Mouse (Mus musculus) forebrain, embryonic 12.5 days (tissue): ENCODE measurements around the gene Slc24a4. TPM values are rescaled to one million over a fixed set of nuclear protein-coding genes. Genes with fewer than 3 reads are reported as not detected.

Source experiments
- ATAC-seq: fragments of 200-750 bp; cut with Nextera tagmentation; 2 replicates; pipeline ENCODE4 v1.8.0; 2017; ENCODE audit warnings: moderate TSS enrichment; ENCODE audit not compliant: low FRiP score
- H3K27ac ChIP-seq: fragments of 300-500 bp; sonication (generic); 2 replicates; pipeline ENCODE4 v1.5.1; 2016; ENCODE audit warnings: mild to moderate bottlenecking
- H3K27me3 ChIP-seq: fragments of 300-500 bp; sonication (generic); 2 replicates; pipeline ENCODE4 v1.6.1; 2016; ENCODE audit warnings: mild to moderate bottlenecking
- H3K36me3 ChIP-seq: fragments of 300-500 bp; sonication (generic); replicated peaks from 2 replicates; pipeline ENCODE4 v1.6.1; 2016; ENCODE audit warnings: mild to moderate bottlenecking
- H3K4me1 ChIP-seq: fragments of 300-500 bp; sonication (generic); 2 replicates; pipeline ENCODE4 v1.6.1; 2016
- H3K4me2 ChIP-seq: fragments of 300-500 bp; sonication (generic); 2 replicates; pipeline ENCODE4 v1.6.1; 2016; ENCODE audit warnings: mild to moderate bottlenecking, moderate library complexity
- H3K4me3 ChIP-seq: fragments of 300-500 bp; sonication (generic); replicated peaks from 2 replicates; pipeline ENCODE4 v1.5.1; 2016; ENCODE audit warnings: mild to moderate bottlenecking
- H3K9ac ChIP-seq: fragments of 300-500 bp; sonication (generic); 2 replicates; pipeline ENCODE4 v1.6.1; 2016; ENCODE audit warnings: mild to moderate bottlenecking
- H3K9me3 ChIP-seq: fragments of 300-500 bp; sonication (generic); 2 replicates; pipeline ENCODE4 v1.6.1; 2016
- WGBS: fragments of 180-500 bp; shearing (Covaris S2); methylation state at CpG from one replicate; pipeline ENCODE4 v1.1.7; 2016; 5-methylcytosine and 5-hydroxymethylcytosine counted together
- polyA plus RNA-seq: library from polyadenylated mRNA; unstranded; fragments of >200 nt; fragmentation: Nextera tagmentation; extraction: Ambion mirVana; gene quantifications from 2 replicates; pipeline ENCODE4 v1.2.1, GENCODE M21; 2016

The Slc24a4 gene
- polyA plus RNA-seq, result 0.31 and 0.40 TPM in 2 replicates

DNA sequence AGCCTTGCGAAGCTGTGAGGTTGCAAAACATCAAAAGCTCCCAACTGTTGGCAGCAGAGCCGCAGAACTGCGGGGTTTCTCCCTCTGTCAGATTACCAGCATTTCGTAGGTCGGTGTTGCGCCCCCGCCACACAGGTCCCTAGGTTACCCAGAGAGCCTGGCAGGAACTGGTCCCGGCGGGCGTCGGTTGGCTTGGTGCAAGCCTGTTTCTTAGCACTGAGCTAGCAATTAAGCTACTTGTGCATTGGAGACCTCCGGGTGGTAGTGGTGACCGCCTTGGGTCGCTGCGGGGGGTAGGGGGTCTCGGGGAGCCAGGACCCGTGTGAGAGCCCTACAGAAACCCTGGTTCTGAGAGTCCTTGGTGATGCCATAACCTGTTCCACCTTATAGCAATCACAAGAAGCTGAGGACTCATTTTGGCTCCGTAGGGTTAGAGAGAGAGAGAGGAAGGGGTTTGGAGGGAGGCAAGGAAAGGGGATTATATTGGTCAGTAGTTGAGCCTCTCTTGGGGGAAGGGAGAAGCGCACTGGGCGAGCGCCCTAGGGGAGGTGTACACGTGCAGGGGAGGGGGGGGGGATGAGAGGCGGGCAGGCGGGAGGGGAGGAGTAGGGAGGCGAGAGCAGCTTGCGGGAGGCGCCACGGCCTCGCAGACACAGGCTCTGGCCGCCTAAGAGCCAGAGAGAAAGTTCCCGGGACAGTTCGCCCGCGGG lies at the start of gene Slc24a4:
Gene Slc24a4 (plus strand): TSS at position 653 of the 710 bp plus-strand sequence.
- peaks cover 68% of the 10 kb centered on the region for H3K27me3 ChIP-seq
- H3K4me2 ChIP-seq, result peak within 1 kb of the TSS; percentile 98
- under 1% methylated on average over 30 of the region's 34 CpGs for WGBS
- H3K4me1 ChIP-seq, result peaks cover 22% of the 10 kb centered on the region
- peak within 1 kb of the TSS; percentile 54 for H3K4me3 ChIP-seq
- ATAC-seq, result peak; percentile 45
- no peak within 1 kb of the TSS for H3K27ac ChIP-seq
- no peaks in the 10 kb centered on the region for H3K9me3 ChIP-seq
- H3K36me3 ChIP-seq, result no peaks in the 10 kb centered on the region
- peak within 1 kb of the TSS; percentile 51 for H3K9ac ChIP-seq

DNA sequence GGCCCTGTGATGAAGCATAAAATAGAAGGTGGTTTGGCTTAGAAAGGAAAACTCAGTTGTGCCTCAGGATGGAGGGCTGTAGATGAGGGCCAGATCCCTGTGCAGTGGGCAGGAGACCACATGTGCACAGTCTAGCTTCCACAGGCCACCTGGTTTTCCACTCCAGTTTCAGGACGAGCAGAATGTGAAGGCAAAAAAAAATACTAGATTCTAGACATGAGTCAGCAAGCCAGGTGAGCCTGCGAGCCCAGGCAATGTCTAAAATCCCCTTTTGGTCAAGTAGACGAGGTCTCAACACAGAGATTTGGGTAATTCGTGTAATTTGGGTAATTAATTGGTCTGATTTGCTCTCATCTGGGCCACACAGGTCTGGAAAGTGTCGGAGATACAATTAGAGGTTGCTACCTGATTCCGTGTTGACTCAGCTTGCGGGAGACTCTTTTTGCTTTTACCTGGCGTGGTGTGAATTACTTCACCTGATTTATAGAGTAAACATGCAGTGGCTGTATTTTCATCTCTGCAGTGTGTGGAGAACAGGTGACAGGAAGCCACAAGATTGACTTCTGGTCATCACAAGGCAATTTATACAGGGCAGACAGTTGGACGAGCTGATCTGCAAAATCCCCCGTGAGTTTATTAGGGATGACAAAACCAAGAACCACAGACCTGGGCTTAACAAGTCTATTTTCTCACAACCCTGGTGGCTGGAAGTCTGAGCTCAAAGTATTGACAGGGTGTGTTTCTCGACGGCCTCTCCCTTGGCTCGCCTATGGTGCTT lies 45.7 kb upstream of the Slc24a4 start:
- no peak overlapping the region for H3K9ac ChIP-seq
- ATAC-seq, result no peak
- H3K36me3 ChIP-seq, result no peaks in the 10 kb centered on the region
- H3K27ac ChIP-seq, result no peak overlapping the region
- 87% methylated on average over 13 of the region's 13 CpGs for WGBS
- H3K27me3 ChIP-seq, result no peaks in the 10 kb centered on the region
- H3K4me1 ChIP-seq, result no peaks in the 10 kb centered on the region
- no peak overlapping the region for H3K4me3 ChIP-seq
- no peak overlapping the region for H3K4me2 ChIP-seq
- H3K9me3 ChIP-seq, result no peaks in the 10 kb centered on the region

DNA sequence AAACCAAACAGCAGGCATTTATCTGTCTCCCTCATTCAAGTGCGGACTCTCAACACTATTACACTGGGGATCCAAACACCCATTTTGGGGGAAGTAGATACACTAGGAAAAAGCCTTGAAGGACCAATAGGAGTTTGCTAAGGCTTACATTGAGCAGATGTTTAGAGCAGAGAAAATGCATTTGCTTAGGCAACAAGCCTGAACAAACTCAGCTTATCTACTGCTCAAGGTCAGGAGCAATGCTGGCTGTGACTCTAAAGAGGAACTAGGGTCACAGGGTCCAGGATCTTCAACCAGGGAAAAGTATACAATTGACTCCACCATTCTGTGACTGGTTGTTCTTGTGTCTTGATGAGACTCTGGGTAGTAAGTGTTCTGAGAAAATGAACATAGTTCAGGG lies 38.0 kb upstream of the Slc24a4 start:
- Histone ChIP-seq H3K4me3 (no peak overlapping the region), H3K9ac (no peak overlapping the region), H3K9me3 (no peaks in the 10 kb centered on the region), H3K4me1 (no peaks in the 10 kb centered on the region), H3K36me3 (no peaks in the 10 kb centered on the region), H3K27me3 (no peaks in the 10 kb centered on the region), H3K4me2 (no peak overlapping the region), H3K27ac (no peak overlapping the region)
- 88% methylated on average over 1 of the region's 1 CpGs for WGBS
- no peak for ATAC-seq

DNA sequence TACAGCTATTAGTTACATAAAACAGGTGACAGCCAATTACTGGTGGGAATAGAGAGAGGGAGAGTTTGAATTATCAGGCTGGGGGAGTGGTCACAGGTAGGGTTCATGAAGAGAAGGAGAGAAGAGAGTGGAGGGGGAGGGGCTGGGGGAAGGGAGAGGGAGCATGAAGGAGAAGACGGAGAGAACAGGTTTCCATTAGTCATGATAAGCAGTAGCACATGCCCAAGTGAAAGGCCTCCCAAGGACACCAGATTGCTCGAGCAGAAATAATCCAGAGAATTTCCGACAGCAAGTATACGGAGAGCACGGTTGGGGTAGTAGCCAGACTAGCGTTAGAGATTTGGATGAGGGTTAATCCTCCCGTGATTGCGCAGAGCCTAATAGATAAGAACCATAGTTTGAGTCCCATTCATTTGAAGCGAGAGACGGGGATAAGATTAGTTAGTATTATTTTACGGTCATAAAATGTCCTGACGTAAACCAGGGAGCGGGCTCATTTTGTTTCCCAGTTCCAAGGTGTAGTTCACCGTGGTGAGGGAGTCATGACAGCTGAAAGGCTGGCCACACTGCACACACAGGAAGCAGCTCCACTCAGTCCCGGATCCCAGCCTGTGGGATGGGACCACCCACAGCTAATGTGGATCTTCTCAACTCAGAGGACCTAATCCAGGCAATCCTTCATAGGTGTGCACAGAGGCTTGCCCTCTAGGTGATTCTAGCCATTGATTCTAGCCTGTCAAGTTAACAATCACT lies 36.0 kb upstream of the Slc24a4 start:
- H3K4me3 ChIP-seq, result no peak overlapping the region
- no peak overlapping the region for H3K9ac ChIP-seq
- H3K36me3 ChIP-seq, result no peaks in the 10 kb centered on the region
- H3K27ac ChIP-seq, result no peak overlapping the region
- no peak overlapping the region for H3K4me2 ChIP-seq
- ATAC-seq, result no peak
- H3K9me3 ChIP-seq, result no peaks in the 10 kb centered on the region
- WGBS, result 82% methylated on average over 15 of the region's 15 CpGs
- no peaks in the 10 kb centered on the region for H3K27me3 ChIP-seq
- H3K4me1 ChIP-seq, result no peaks in the 10 kb centered on the region

- WGBS, result 18% methylated on average over 1 of the region's 1 CpGs
- ATAC-seq, result no peak
- H3K9ac ChIP-seq, result no peak overlapping the region
Observed at GRCm38 (mm10) chr12:102105990-102106389, 22.5 kb upstream of the Slc24a4 start.

GRCm38 (mm10) chr12:102108851-102109250 lies 19.7 kb upstream of the Slc24a4 start:
- no peak overlapping the region for H3K4me3 ChIP-seq
- ATAC-seq, result no peak
- no peaks in the 10 kb centered on the region for H3K9me3 ChIP-seq
- no peak overlapping the region for H3K4me2 ChIP-seq
- no peak overlapping the region for H3K27ac ChIP-seq
- H3K27me3 ChIP-seq, result no peaks in the 10 kb centered on the region; the same call in 1 of the 2 replicates
- H3K36me3 ChIP-seq, result no peaks in the 10 kb centered on the region
- H3K4me1 ChIP-seq, result peaks cover 18% of the 10 kb centered on the region
- H3K9ac ChIP-seq, result no peak overlapping the region

More at GRCm38 (mm10) chr12:102105990-102106389, 22.5 kb upstream of the Slc24a4 start:
- Histone ChIP-seq H3K4me1 (peaks cover 6% of the 10 kb centered on the region), H3K4me3 (no peak overlapping the region), H3K4me2 (no peak overlapping the region), H3K27me3 (no peaks in the 10 kb centered on the region; the same call in 1 of the 2 replicates), H3K27ac (no peak overlapping the region), H3K36me3 (no peaks in the 10 kb centered on the region), H3K9me3 (no peaks in the 10 kb centered on the region)

DNA sequence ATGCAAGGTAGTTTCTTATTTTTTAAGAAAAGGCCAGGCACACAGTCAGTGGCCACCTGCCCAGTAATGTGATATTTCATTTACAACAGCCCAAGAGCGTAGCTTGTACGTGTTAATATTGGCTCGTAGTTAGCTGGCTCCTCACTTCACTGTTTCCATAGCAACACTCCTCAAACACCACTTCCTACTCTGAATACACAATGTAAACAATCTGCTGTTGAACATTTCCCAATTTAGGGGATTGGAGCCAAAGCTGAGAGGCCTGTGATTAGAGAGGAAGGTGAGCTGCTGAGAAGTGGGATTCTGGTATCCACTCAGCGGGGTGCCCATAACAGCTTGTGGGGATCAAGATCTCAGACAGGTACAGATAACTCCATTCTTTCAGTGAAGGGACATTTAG lies 16.0 kb upstream of the Slc24a4 start:
- peaks cover 12% of the 10 kb centered on the region for H3K4me1 ChIP-seq
- H3K36me3 ChIP-seq, result no peaks in the 10 kb centered on the region
- H3K9me3 ChIP-seq, result no peaks in the 10 kb centered on the region
- H3K9ac ChIP-seq, result no peak overlapping the region
- no peak overlapping the region for H3K27ac ChIP-seq
- no peak overlapping the region for H3K4me3 ChIP-seq
- no peak for ATAC-seq
- H3K27me3 ChIP-seq, result no peaks in the 10 kb centered on the region
- no peak overlapping the region for H3K4me2 ChIP-seq
- 43% methylated on average over 4 of the region's 4 CpGs for WGBS

DNA sequence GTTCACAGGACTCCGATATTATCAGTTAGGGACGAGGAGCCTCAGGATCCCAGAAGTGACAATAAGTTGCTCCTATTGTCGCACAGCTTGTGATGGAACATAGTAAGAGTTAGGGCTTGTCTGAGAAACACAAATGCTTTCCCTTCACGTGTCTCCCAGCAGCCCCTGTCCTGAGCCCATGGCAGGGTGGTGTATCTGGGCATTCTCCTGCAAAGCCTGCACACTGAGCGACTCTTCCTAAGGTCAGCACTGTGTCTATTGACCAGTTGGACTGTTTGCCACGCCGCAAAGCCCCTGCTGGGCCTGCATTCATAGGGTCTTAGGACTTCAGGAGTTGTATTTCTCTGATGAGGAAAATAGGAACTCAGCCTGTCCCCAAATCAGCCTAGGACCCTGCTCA lies 15.6 kb upstream of the Slc24a4 start:
- H3K9me3 ChIP-seq, result no peaks in the 10 kb centered on the region
- H3K27me3 ChIP-seq, result no peaks in the 10 kb centered on the region
- H3K4me2 ChIP-seq, result no peak overlapping the region
- H3K27ac ChIP-seq, result no peak overlapping the region
- no peak for ATAC-seq
- no peak overlapping the region for H3K9ac ChIP-seq
- H3K4me1 ChIP-seq, result peaks cover 12% of the 10 kb centered on the region
- 56% methylated on average over 7 of the region's 7 CpGs for WGBS
- no peak overlapping the region for H3K4me3 ChIP-seq
- no peaks in the 10 kb centered on the region for H3K36me3 ChIP-seq

DNA sequence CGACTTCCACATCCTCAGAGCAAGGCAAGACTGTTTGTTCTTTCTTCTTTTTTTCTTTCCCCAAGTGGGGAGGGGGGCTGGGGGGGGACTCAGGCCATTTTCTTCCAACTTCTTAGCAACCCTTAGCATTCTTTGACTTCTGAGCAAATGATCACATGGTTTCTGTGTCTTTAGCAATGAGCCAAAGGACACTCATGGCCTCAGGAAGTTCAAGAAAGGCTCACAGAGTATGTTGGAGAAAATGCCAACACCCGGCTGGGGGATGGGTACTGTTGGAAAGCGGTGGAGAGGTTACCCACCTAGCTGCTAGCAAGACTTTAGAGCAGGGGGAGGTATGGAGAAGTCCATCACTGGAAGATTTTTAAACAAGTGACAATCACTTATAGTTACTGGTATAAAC lies 15.1 kb upstream of the Slc24a4 start:
- Histone ChIP-seq H3K4me2 (no peak overlapping the region), H3K27ac (no peak overlapping the region), H3K4me3 (no peak overlapping the region), H3K9ac (no peak overlapping the region), H3K27me3 (no peaks in the 10 kb centered on the region), H3K4me1 (peaks cover 12% of the 10 kb centered on the region), H3K36me3 (no peaks in the 10 kb centered on the region), H3K9me3 (no peaks in the 10 kb centered on the region)
- WGBS, result 76% methylated on average over 3 of the region's 3 CpGs
- no peak for ATAC-seq

GRCm38 (mm10) chr12:102116580-102116979 lies 12.0 kb upstream of the Slc24a4 start:
- no peaks in the 10 kb centered on the region for H3K27me3 ChIP-seq
- no peak overlapping the region for H3K27ac ChIP-seq
- no peaks in the 10 kb centered on the region for H3K9me3 ChIP-seq
- H3K4me2 ChIP-seq, result no peak overlapping the region
- no peak overlapping the region for H3K9ac ChIP-seq
- no peak overlapping the region for H3K4me3 ChIP-seq
- no peaks in the 10 kb centered on the region for H3K36me3 ChIP-seq
- WGBS, result 77% methylated on average over 3 of the region's 3 CpGs
- no peak for ATAC-seq
- peaks cover 12% of the 10 kb centered on the region for H3K4me1 ChIP-seq

GRCm38 (mm10) chr12:102118014-102118413 lies 10.5 kb upstream of the Slc24a4 start:
- no peak overlapping the region for H3K4me2 ChIP-seq
- H3K4me3 ChIP-seq, result no peak overlapping the region
- WGBS, result 94% methylated on average over 7 of the region's 7 CpGs
- H3K9me3 ChIP-seq, result no peaks in the 10 kb centered on the region
- no peak for ATAC-seq
- H3K4me1 ChIP-seq, result peaks cover 1% of the 10 kb centered on the region
- H3K36me3 ChIP-seq, result no peaks in the 10 kb centered on the region
- H3K9ac ChIP-seq, result no peak overlapping the region
- no peak overlapping the region for H3K27ac ChIP-seq
- no peaks in the 10 kb centered on the region for H3K27me3 ChIP-seq

DNA sequence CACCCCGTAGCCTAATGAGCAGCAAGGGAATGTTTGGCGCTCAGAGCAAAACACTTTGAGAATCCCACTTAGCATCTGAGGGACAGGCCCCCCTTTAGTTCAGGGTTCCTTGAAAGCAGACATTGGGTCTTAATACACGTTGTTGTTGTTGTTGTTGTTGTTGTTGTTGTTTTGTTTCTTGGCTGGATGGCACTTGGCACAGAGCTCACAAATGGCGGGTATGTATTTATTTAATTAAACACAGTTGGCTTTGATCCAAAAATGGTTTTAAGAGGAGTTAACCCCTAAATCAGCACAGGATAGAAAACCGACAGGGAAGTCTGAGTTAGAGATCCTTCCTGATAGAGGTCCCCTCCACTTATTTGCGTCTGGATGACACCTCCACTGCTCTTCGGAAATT lies 932 bp upstream of the Slc24a4 start:
- Histone ChIP-seq H3K27ac (no peak overlapping the region), H3K4me3 (peak overlapping the region; percentile 54), H3K36me3 (no peaks in the 10 kb centered on the region), H3K9ac (0 out of 2 replicates have a peak overlapping the region, but pooled peaks have one; percentile 51), H3K4me2 (peak overlapping the region; percentile 98), H3K4me1 (peaks cover 22% of the 10 kb centered on the region), H3K9me3 (no peaks in the 10 kb centered on the region), H3K27me3 (peaks cover 65% of the 10 kb centered on the region)
- no peak for ATAC-seq
- 6% methylated on average over 7 of the region's 7 CpGs for WGBS
